Mouse (Mus musculus) bone marrow, adult 2 months (tissue): Measurements from ENCODE around the gene E330009J07Rik. TPM values are rescaled to one million over a fixed set of nuclear protein-coding genes. Genes with fewer than 3 reads are reported as not detected.

Source experiments
- H3K27ac ChIP-seq: fragments of 200-500 bp; 2 replicates; pipeline ENCODE4 v1.5.1; 2012; ENCODE audit warnings: low read depth, mild to moderate bottlenecking, control low read depth, inconsistent platforms, low read length; ENCODE audit not compliant: control insufficient read depth, poor library complexity, insufficient read depth
- H3K4me1 ChIP-seq: fragments of 200-500 bp; 2 replicates; pipeline ENCODE4 v1.6.1; 2011; ENCODE audit warnings: low read length; ENCODE audit not compliant: control insufficient read depth, insufficient read depth
- H3K4me3 ChIP-seq: fragments of 200-500 bp; replicated peaks from 2 replicates; pipeline ENCODE3; 2011; ENCODE audit warnings: mild to moderate bottlenecking, low read depth, low read length, control low read depth; ENCODE audit not compliant: control insufficient read depth
- CTCF ChIP-seq: fragments of 200-500 bp; IDR thresholded peaks from 2 replicates; pipeline ENCODE4 v1.5.1; 2011; ENCODE audit warnings: low read length, control low read depth; ENCODE audit not compliant: control insufficient read depth, insufficient read depth
- POLR2A ChIP-seq: fragments of 200-500 bp; IDR thresholded peaks from 2 replicates; pipeline ENCODE4 v1.6.1; 2011; ENCODE audit warnings: low read depth, mild to moderate bottlenecking, control low read depth, low read length, borderline replicate concordance; ENCODE audit not compliant: control insufficient read depth
- WGBS: fragments of 180-500 bp; shearing (Covaris S2); methylation state at CpG from one replicate; pipeline ENCODE4 v1.1.7; 2018; 5-methylcytosine and 5-hydroxymethylcytosine counted together
- polyA plus RNA-seq: library from polyadenylated mRNA; stranded (reverse); fragments of >200 nt; gene quantifications from 2 replicates; pipeline ENCODE4 v1.2.4, GENCODE M21; 2011; ENCODE audit warnings: low replicate concordance; ENCODE audit not compliant: missing spikeins, insufficient read depth, insufficient read length

E330009J07Rik gene
- polyA plus RNA-seq, 1 experiment: 3.8 TPM

DNA sequence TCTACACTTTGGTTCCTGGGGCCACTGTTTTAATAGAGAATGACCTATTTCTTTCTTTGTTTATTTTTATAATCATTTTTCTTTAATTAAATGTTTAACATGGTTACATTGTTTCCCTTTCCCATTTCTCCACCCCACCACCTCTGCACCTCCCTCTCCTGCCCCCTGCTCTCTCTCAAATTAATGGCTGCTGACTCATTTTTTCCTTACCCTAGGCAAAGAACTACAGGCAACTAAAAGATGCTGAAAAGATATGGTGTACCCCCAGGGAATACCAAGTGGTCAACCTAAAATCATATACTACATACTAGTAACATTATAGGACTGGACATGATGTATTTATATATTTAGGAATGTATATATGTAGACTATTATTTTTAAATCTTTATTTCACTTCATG is 12.7 kb upstream of the E330009J07Rik start:
- TF ChIP-seq POLR2A (no peak), CTCF (no peak)
- Histone ChIP-seq H3K4me1 (no peaks in the 10 kb centered on the region), H3K4me3 (no peak overlapping the region), H3K27ac (no peak overlapping the region)

DNA sequence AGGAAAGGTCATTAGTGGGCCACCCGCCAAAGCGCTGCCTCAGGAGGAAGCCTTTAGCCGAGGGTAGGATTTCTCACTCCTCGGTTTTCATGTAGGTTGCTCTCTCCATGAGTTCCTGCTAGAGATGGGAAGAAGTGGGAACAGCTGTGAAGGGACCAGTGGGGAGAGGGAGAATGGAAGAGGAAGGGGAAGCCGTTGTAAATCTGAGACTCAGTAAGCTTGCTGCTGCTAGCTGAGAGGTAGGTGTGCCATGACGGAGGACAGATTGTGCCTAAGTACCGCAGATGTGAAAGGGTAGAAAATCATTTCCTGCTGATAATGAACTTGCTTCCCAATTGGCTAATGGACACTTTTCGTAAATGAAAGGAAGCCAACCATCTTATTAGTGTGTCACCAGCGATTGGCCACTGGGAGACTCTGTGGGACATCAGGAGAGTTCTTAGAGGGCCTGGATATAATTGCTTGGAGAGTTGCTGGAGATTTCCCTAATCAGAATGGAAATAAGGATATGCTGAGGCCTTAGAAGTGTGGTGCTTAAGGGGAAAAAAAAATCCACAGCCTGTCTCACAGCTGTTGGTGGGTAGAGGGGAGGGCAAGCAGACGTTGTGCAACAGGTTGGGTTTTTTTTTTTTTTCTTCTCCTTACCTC is 7.5 kb upstream of the E330009J07Rik start:
- H3K4me1 ChIP-seq: peaks cover 1% of the 10 kb centered on the region; the same call in 1 of the 2 replicates
- no peak overlapping the region for H3K4me3 ChIP-seq
- 27% methylated on average over 10 of the region's 10 CpGs for WGBS
- TF ChIP-seq POLR2A: no peak
- TF ChIP-seq CTCF: no peak
- no peak overlapping the region for H3K27ac ChIP-seq

DNA sequence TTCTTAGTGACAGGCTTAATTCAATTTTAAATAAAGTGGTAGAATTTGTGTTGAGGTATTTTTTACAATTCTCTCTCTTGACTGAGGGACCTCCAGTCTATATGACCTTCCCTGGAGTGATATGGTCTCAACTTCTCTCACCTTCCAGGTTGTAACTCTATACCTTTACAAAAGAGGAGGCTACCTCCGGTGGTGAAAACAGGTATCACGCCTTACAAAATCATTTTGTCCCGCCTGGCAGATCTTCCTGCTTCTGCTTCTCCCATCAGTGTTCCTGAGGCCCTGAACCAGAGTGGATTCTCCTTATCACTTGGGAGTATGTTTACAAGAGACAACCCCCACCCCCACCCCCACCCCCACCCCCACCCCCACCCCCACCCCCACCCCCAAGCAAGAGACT is 5.8 kb upstream of the E330009J07Rik start:
- Histone ChIP-seq H3K27ac (no peak overlapping the region), H3K4me3 (no peak overlapping the region), H3K4me1 (peaks cover 1% of the 10 kb centered on the region; the same call in 1 of the 2 replicates)
- 27% methylated on average over 3 of the region's 3 CpGs for WGBS
- TF ChIP-seq POLR2A: no peak
- no peak for TF ChIP-seq CTCF

DNA sequence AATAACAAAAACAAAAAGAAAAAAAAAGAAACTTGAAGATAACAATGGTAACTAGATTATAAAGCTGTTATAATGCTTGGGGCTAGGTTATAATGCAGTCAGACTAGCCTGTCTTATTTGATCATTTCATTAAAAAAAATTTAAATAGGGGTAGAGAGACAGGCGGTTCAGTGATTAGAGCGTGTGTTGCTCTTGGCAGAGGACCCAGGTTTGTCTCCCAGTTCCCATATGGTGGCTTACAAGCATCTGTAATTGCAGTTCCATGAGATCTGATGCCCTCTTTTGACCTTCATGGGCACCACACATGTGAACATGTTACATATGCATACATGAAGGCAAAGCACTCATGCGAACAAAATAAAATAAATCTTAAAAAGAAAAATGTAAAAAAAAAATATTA is 5.3 kb upstream of the E330009J07Rik start:
- Histone ChIP-seq H3K4me1 (peaks cover 1% of the 10 kb centered on the region; the same call in 1 of the 2 replicates), H3K27ac (no peak overlapping the region), H3K4me3 (no peak overlapping the region)
- TF ChIP-seq CTCF (no peak), POLR2A (no peak)
- 65% methylated on average over 3 of the region's 3 CpGs for WGBS

DNA sequence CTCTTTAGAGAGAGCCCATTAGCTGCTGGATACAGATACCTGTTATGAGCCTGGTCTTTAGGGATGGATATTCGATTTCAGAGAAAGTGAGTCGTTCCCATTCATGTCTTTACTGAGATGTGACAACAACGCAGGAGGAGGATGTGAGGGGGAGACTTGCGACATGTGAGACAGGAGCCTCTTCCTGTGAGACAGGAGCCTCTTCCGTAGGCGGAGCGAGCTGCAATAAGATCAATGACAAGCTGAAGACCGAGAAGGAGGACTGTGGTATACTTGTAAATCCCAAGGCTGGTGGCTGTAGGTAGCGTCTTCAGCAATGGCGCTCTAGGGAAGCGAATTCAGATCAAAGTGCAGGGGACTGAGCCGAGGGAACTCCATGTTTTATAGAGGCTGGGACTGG is 3.8 kb upstream of the E330009J07Rik start:
- no peak for TF ChIP-seq POLR2A
- WGBS: 15% methylated on average over 12 of the region's 12 CpGs
- Histone ChIP-seq H3K4me1 (peaks cover 1% of the 10 kb centered on the region; the same call in 1 of the 2 replicates), H3K4me3 (no peak overlapping the region), H3K27ac (peak overlapping the region; percentile 24; the same call in 1 of the 2 replicates)

DNA sequence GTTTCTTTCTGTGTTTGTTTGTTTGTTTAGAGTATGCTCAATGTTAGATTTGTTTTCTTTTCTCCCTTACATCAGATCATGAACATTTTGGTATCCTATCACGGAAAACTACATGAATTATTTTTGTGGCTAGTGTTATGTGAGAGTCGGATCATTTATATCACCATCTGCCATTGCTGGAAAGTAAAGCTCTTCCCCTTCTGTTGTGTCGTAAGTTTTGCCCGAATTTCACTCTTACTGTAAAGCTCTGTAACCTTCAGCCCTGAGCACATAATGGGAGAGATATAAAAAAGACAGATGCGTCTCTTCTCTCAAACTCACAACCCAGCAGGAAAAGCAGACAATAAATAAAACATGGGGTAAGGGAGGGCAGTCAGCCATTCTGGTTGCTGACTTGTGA is 3.0 kb upstream of the E330009J07Rik start, which contains the start of gene Wee2:
Gene Wee2 (plus strand): TSS at position 153 of the 400 bp plus-strand sequence.
- peaks cover 1% of the 10 kb centered on the region; the same call in 1 of the 2 replicates for H3K4me1 ChIP-seq
- TF ChIP-seq POLR2A (no peak), CTCF (no peak)
- WGBS: 47% methylated on average over 5 of the region's 5 CpGs
- H3K4me3 ChIP-seq: no peak within 1 kb of the TSS
- H3K27ac ChIP-seq: peak within 1 kb of the TSS; percentile 24; the same call in 1 of the 2 replicates

DNA sequence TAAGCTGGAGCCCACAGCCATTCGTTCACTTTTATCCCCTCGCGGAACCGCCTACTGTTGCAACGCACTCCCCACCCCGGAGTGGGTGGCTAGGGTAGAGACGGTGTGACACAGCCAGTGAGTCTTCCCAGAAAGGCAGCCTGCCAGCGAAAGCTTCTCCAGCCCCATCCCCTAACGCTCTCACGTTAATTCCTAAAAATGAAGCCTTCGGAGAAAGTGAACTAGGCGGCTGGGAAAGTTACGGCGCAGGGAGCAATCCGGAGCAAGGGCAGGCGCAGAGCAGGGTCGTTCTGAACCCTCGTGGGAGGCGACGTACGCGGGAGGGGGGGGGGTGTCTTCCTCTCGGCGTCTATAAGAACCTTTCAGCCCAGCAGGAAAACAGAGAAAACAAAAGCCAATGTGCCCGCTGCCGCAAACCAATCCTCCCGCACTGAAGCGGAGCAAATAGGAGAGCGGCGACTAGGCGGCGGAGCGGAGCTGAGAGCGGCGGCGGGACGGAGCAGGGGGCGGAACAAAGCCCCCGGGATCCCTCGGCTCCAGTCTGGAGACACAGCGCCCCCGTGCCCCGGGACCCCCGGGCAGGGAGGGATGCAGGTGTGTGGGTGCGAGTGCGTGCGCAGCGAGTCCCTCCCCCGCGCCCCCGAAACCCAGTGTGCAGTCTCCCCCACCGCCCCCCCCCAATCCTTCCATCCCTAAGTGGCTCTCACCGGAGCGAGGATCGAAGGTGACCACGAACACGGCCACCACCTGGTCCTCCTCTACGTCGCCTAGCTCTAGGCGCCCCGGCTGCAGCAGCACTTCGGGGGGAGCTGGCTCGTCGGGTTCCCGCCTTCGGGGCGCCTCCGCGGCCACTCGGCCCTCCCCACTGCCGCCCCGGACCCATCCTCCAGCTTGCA is 536 bp downstream of the E330009J07Rik start:
- peaks cover 8% of the 10 kb centered on the region; the same call in 1 of the 2 replicates for H3K4me1 ChIP-seq
- H3K4me3 ChIP-seq: peak overlapping the region; percentile 70
- TF ChIP-seq POLR2A: no peak
- no peak for TF ChIP-seq CTCF
- peak overlapping the region; percentile 53; the same call in 1 of the 2 replicates for H3K27ac ChIP-seq
- under 1% methylated on average over 66 of the region's 72 CpGs for WGBS

DNA sequence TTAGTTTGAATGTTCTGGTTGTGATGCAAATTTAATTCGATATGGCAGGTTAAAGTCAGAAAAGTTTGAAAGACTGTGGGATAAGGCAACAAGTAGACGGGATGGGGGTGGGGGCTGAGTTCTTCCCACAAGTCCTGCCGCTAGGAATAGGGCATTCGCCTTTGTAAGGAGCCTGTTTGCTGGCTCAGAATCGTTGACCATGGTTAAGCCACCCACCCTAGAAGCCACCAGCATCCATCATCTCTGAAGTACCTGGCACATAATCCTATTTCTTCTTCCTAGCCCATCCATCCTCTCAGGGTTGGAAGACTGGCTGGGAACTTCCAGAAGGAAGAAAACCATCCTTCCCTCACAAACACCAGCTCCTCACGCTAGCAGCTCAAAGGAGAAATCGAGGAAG is 1.2 kb downstream of the E330009J07Rik start:
- Histone ChIP-seq H3K4me1 (peaks cover 8% of the 10 kb centered on the region), H3K4me3 (peak overlapping the region; percentile 1), H3K27ac (no peak overlapping the region)
- WGBS: 40% methylated on average over 7 of the region's 7 CpGs
- TF ChIP-seq CTCF (no peak), POLR2A (no peak)
